Mouse (Mus musculus): ENCODE data around the gene Dhx37. TPM values are rescaled to one million over a fixed set of nuclear protein-coding genes. Genes with fewer than 3 reads are reported as not detected.

The Dhx37 gene
- 10 to 100 TPM; 12.4 to 13.8 TPM for total RNA-seq (2021)
- long read RNA-seq, experiment 1, full-length matches to known transcripts, result 5 of 10 reads
- long read RNA-seq, experiment 1, partial matches to known transcripts, result 0 of 10 reads
- long read RNA-seq, experiment 1, other reads (novel, unspliced or antisense), result 5 of 10 reads
- long read RNA-seq, experiment 2, full-length matches to known transcripts, result 9 of 16 reads
- long read RNA-seq, experiment 2, partial matches to known transcripts, result 5 of 16 reads
- long read RNA-seq, experiment 2, other reads (novel, unspliced or antisense), result 2 of 16 reads

DNA sequence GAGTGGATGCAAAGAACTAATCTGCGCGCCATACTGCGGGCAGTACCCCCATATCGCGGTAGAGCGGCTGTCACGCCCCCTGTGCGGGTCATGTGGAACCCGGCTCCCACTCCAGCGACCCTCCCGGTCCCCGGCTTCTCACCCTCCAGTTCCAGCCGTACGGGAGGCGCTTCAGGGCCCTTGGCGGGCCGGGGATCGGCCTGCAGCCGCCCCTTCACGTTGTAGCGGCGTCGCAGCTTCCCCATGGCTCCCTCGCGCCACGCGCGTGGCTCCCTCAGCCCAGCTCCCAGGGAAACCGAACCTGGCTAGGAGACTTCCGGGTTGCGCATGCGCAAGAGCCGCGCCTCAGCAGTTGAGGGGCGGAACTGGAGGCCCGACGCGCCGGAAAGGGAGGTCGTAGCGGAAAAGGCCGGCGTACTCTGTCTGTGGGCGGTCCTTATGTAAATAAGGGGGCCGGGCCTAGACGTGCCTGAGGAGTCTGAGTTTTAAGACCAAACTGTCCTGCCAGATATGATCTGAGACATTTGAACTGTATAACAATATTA lies at the start of gene Dhx37:
TSS of gene Dhx37 (minus strand) at position 329 of the 545 bp plus-strand sequence.
- peak; percentile 91 to 95 for DNase-seq (ENCODE audit: low spot score in 2 of 2)

- DNase-seq (ENCODE audit: low spot score in 2 of 2), result no peak
These were observed 48.6 kb upstream of the Dhx37 start for GRCm38 (mm10) chr5:125482474-125482873.

- no peak for DNase-seq (ENCODE audit: low spot score in 2 of 2)
These were observed 46.7 kb upstream of the Dhx37 start for GRCm38 (mm10) chr5:125480434-125481231.

DNA sequence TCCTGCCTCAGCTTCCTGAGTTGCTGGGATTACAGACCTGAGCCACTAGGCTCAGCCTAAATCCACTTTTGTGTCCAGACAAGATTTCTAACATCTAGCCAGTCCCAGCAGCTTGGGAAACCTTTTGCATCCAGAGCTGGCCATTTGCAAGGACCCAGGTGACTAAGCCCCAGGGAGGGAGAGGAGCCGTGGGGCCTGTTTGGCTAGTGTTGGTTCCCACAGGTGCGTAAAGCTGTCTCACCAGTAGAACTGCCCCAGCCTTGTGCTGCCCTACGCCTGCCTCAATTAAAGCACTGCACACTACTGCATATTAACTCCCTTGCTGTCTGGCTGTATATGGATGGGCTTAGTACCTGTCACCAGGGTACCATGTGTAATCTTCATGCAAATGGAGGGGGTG lies 45.5 kb upstream of the Dhx37 start:
- no peak for DNase-seq (ENCODE audit: low spot score in 2 of 2)

GRCm38 (mm10) chr5:125478037-125478436 lies 44.1 kb upstream of the Dhx37 start:
- no peak for DNase-seq (ENCODE audit: low spot score in 2 of 2)

DNA sequence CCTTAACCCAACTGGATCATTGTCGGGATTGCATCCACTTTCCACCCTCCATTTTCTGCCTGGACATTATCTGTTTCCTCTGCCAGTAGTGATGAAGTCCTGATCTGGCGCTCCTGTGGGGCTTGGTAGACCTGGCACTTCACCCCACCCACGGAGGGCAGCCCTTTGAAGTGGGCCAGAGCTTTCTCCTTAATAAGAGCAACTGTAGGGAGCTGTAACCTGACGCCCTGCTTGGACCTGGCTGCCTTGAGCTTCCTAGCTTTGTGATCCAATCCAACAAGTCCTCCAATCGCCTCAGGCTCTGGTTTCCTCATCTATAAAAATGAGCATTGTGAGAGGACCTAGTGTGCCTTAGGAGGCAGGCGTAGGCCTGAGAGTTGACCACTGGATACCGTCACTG lies 43.6 kb upstream of the Dhx37 start:
- no peak for DNase-seq (ENCODE audit: low spot score in 2 of 2)

DNA sequence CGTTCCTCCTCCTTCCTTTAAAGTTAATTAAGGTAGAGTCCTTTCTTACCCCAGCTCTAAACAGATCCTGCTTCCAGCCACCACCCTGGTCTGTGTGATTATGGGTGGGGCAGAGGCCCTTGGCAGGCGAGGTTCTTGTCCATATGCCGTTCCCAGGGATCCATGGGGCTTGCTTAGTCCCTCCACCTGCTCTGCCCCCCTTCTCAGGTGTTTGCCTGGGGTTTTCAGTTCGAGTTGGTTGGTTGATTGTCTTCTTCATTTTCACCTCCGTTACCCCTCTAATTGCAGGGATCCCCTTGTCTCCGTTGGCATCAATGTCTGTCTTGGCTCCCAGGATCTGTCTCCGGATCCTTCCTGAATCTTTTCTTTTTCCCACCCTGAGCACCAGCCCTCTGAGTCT lies 42.9 kb upstream of the Dhx37 start:
- DNase-seq (ENCODE audit: low spot score in 2 of 2), result no peak

DNA sequence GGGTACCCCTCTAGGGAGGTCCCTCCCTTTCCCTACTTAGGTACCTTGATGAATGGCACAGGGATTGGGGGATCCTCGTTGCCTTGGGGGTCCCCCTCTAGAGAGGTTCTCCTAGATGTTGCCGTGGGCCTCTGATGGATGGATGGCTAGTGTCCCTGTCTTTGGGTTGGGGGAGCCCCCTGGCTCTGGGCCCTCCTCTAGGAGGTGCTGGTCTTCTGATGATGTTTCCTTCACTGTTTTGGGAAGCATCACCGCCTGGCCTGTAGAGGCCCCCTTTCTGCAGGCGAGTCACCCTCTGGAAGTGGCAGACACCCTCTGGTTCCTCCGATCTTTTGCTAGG lies 42.3 kb upstream of the Dhx37 start:
- DNase-seq (ENCODE audit: low spot score in 2 of 2), result peak in 1 of 2 experiments; percentile 47

DNA sequence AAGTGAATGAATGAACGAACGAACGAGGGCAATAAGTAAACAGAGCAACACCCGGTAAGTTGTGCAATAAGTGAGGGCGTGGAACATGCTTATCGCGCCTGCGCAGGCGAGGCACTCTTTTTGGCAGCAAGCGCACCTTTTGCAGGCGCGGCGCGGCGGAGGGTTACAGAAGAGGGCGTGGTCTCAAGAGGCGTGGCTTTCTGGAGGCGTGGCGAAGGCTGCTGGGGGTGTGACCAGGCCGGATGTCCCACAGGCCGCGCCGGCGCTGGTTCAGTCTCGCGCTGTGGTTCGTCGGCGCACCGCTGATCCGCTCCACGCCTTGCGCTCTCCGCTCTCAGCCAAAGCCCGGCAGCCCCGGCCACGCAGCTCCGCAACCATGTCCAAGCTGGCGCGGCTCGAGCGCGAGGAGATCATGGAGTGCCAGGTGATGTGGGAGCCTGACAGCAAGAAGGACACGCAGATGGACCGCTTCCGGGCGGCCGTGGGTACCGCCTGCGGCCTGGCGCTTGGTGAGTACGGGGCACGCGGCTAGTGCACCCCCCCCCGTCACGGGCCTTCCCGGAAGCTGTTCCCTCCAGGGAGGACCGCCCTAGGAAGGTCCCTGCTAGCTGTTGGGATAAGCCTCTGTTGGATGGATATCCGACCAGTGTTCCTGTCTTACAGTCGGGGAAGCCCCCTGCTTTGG lies 41.8 kb upstream of the Dhx37 start, which contains the start of gene Aacs:
TSS of gene Aacs (plus strand) at position 214 of the 685 bp plus-strand sequence.
- DNase-seq (ENCODE audit: low spot score in 2 of 2), result peak; percentile 97 to 98

GRCm38 (mm10) chr5:125475030-125475429 lies 41.1 kb upstream of the Dhx37 start:
- no peak for DNase-seq (ENCODE audit: low spot score in 2 of 2)

- DNase-seq (ENCODE audit: low spot score in 2 of 2), result no peak
These were observed 39.0 kb upstream of the Dhx37 start for GRCm38 (mm10) chr5:125472796-125473475.

GRCm38 (mm10) chr5:125470713-125471112 lies 36.8 kb upstream of the Dhx37 start:
- DNase-seq (ENCODE audit: low spot score in 2 of 2), result no peak

DNA sequence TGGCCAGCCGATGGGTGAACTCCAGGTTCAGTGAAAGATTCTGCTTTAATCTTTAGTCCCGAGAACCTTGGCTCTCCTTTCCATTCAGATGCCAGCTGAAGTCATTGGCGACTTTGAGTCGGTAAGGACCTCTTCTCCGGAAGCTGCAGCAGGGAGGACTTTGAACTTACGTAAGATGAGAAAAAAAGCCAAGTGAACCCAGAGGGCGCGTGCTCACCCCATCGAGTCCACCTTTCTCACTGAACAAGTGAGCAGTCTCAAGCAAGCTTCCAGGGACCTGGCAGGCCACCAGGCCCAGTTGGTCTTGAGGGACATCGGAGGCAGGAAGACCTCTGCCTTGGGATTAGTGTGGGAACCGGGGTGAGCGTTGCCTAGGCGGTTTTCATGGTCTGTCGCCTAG lies 33.3 kb upstream of the Dhx37 start:
- DNase-seq (ENCODE audit: low spot score in 2 of 2), result no peak

GRCm38 (mm10) chr5:125466483-125466882 lies 32.6 kb upstream of the Dhx37 start:
- DNase-seq (ENCODE audit: low spot score in 2 of 2), result no peak

- DNase-seq (ENCODE audit: low spot score in 2 of 2), result peak; percentile 92 to 98
These were observed 31.8 kb upstream of the Dhx37 start for GRCm38 (mm10) chr5:125465701-125466106.

GRCm38 (mm10) chr5:125465192-125465591 lies 31.3 kb upstream of the Dhx37 start:
- no peak for DNase-seq (ENCODE audit: low spot score in 2 of 2)

DNA sequence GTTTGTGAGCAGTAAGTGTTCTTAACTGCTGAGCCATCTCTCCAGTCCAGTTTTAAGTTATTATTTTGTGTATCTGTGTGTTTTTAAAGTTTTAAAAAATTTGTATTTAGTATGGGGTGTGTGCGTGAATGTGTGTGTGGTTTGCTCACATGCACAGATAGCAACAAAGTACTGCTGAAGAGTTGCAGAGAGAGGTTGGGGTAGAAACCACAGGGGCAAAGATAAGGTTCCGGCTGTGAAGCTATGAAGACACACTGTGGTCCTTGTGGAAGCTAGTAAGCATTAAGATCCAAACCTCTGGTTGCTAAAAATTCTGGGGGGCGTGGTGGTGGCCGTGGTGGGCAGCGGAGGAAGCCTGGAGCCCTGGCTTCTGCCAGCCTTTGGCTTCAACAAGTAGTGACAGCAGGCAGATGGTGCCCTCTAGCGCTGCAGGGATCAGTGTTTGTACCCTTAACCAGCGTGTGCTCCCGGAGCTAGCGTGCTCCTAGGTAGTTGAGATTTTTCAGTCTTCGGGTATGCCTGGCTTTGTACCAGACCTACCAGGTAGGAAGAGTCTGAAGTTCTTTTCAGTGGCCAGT lies 28.0 kb upstream of the Dhx37 start:
- peak in 1 of 2 experiments; percentile 42 for DNase-seq (ENCODE audit: low spot score in 2 of 2)

- no peak for DNase-seq (ENCODE audit: low spot score in 2 of 2)
These were observed 26.7 kb upstream of the Dhx37 start for GRCm38 (mm10) chr5:125460574-125460973.

- no peak for DNase-seq (ENCODE audit: low spot score in 2 of 2)
These were observed 23.6 kb upstream of the Dhx37 start for GRCm38 (mm10) chr5:125457538-125457937.

DNA sequence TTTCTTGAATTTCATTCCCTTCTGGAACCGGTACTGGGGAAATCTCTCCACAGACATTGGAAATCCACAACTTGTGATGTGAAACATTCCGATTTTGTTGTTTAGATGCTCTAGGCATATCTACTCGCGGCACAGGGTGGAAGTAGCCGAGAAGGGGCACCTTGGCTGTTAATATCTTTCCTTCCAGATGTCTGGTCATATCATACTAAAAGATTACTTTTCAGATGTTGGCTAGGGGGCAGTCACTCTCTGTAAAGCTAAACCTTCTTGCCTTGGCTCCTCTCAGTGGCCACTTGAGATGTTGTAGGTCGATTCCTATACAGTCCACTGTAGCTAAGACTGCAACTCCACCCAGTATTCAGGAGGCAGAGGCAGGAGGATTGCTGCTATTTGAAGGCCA lies 22.2 kb upstream of the Dhx37 start:
- DNase-seq (ENCODE audit: low spot score in 2 of 2), result no peak

GRCm38 (mm10) chr5:125452573-125452972 lies 18.7 kb upstream of the Dhx37 start:
- DNase-seq (ENCODE audit: low spot score in 2 of 2), result no peak

Measured in layer of hippocampus, postnatal 14 days (tissue).